In the genomic region with DNA sequence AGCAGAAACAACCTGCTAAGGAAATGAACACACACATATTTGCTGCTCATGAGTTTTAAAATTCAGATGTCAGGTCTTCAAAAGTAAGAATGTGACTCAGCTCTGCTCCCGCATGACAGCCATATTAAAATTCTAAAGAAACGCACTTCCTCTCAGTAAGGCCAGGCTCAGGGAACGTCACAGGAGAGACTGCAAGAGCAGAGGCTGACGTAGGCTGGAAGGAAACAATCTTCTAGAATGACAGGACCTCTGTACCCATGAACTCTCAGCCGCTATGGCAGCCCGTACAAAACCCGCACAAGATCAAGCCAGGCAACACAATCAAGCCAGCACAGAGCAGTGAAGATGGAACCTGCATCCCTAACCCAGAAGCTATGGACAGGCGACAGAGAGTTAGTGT, we compare ENCODE assay signal across 13 mouse cellular contexts. TPM values are rescaled to one million over a fixed set of nuclear protein-coding genes. Genes with fewer than 3 reads are reported as not detected.
DNase-seq lines count a peak whose midpoint lies in the region.
"Had no signal": no experiment of that assay in that cellular context is flagged by ENCODE, and none has a peak within 500 bp of the region (broad histone marks: within the 10 kb centered on the region; RNA-seq: fewer than 3 reads in every experiment).

No protein-coding gene starts in this region.

- intact Hi-C loops in heart, postnatal 14 days (cut with DNase I) = no loop called here

- peak; percentile 9 for DNase-seq in heart, adult 8-10 months (ENCODE audit: low spot score)
- DNase-seq in heart, postnatal 14 days = no peak
- DNase-seq in thymus, postnatal 0 days (ENCODE audit: low spot score) = peak; percentile 16
- no peak for DNase-seq in thymus, postnatal 4 days
- peak; percentile 14 to 37 for DNase-seq in kidney, postnatal 36 days
- DNase-seq in layer of hippocampus, adult 9-11 months = no peak
- DNase-seq in urinary bladder, postnatal 14 days (ENCODE audit: low spot score) = no peak
- DNase-seq in frontal cortex, adult 2 months (ENCODE audit: extremely low spot score in 1 of 2, low spot score in 1 of 2) = no peak
- DNase-seq: cerebellum, adult 2 months; gastrocnemius, postnatal 14 days; midbrain, embryonic 14.5 days; right cerebral cortex, postnatal 25 days; thymus, adult 2 months had no signal

RNA-seq across cellular contexts. Expression of a gene that starts 31.6 kb away (rescaled TPM):
- 10 to 100 TPM; 14.2 to 15.5 (median 14.9) TPM for total RNA-seq in heart, adult 8-10 months (2022)
- 10 to 100 TPM; 22.9 to 23.8 TPM for total RNA-seq in heart, postnatal 14 days (2021)
- polyA plus RNA-seq in thymus, postnatal 0 days (2015; fragmentation: Nextera tagmentation; extraction: Ambion mirVana) = 25.0 and 26.6 TPM in 2 replicates
- 12.1 and 12.4 TPM in 2 replicates for polyA plus RNA-seq in frontal cortex, adult 2 months (2012; rRNA removed)

RNA-seq across cellular contexts. Expression of a gene that starts 52.1 kb away (rescaled TPM):
- 10 to 100 TPM; 44.3 to 57.3 (median 50.7) TPM for total RNA-seq in heart, adult 8-10 months (2022)
- 10 to 100 TPM; 48.4 to 49.2 TPM for total RNA-seq in heart, postnatal 14 days (2021)
- polyA plus RNA-seq in thymus, postnatal 0 days (2015; fragmentation: Nextera tagmentation; extraction: Ambion mirVana) = 45.1 and 55.0 TPM in 2 replicates
- 48.2 and 50.2 TPM in 2 replicates for polyA plus RNA-seq in frontal cortex, adult 2 months (2012; rRNA removed)

RNA-seq across cellular contexts. Expression of a gene that starts 52.1 kb away (rescaled TPM):
- total RNA-seq in heart, adult 8-10 months (2022) = 10 to 100 TPM; 18.3 to 21.0 (median 19.3) TPM
- total RNA-seq in heart, postnatal 14 days (2021) = 10 to 100 TPM; 18.0 TPM
- 86.9 and 103 TPM in 2 replicates for polyA plus RNA-seq in thymus, postnatal 0 days (2015; fragmentation: Nextera tagmentation; extraction: Ambion mirVana)
- polyA plus RNA-seq in frontal cortex, adult 2 months (2012; rRNA removed) = 23.8 and 26.4 TPM in 2 replicates

Comparison
In these comparisons a context has a peak if more than half of its experiments do, and no peak if none do; other contexts are left out.
1. DNase-seq: peak in heart, adult 8-10 months (single experiment), thymus, postnatal 0 days (single experiment) and kidney, postnatal 36 days (2 of 2); none in heart, postnatal 14 days (0 of 2), thymus, postnatal 4 days (single experiment), layer of hippocampus, adult 9-11 months (single experiment), urinary bladder, postnatal 14 days (single experiment) and frontal cortex, adult 2 months (0 of 2).